Mouse (Mus musculus): ENCODE measurements around the gene Nek7.

The Nek7 gene

GRCm38 (mm10) chr1:138584423-138585013 is 35.4 kb downstream of the Nek7 start:
- CTCF ChIA-PET, result no interaction called here
- POLR2A ChIA-PET, result interaction anchor here in 1 of 4 experiments (1.5 kb wide), 1 partner anchor 30 kb away, joined by 5 read pairs; no protein-coding TSS in a partner anchor

GRCm38 (mm10) chr1:138582225-138582624 is 37.7 kb downstream of the Nek7 start:
- CTCF ChIA-PET, result no interaction called here
- POLR2A ChIA-PET, result interaction anchor here in 3 of 4 experiments (0.6 to 1.2 kb wide), 6 partner anchors 8 to 81 kb away, joined by 3 to 5 read pairs (median 3); no protein-coding TSS in a partner anchor

GRCm38 (mm10) chr1:138579822-138580492 is 40.0 kb downstream of the Nek7 start:
- ChIA-PET CTCF (interaction anchor here in 1 of 4 experiments (1.3 kb wide), 1 partner anchor 40 kb away, joined by 3 read pairs; the partner anchor contains the start of gene Nek7), POLR2A (interaction anchor here in 2 of 4 experiments (1.0 to 1.7 kb wide), 4 partner anchors 12 to 40 kb away, joined by 3 to 7 read pairs (median 4); partner anchors contain the start of gene Nek7 (in 1 of the 2))

- ChIA-PET CTCF (interaction anchor here in 1 of 4 experiments (1.3 kb wide), 1 partner anchor 41 kb away, joined by 3 read pairs; the partner anchor contains the start of gene Nek7), POLR2A (interaction anchor here in 2 of 4 experiments (1.0 to 1.7 kb wide), 3 partner anchors 13 to 40 kb away, joined by 3 to 7 read pairs (median 6); partner anchors contain the start of gene Nek7 (in 1 of the 2))
Measured at GRCm38 (mm10) chr1:138579207-138579606, 40.7 kb downstream of the Nek7 start.

- ChIA-PET CTCF (no interaction called here), POLR2A (no interaction called here)
Measured at GRCm38 (mm10) chr1:138576803-138577202, 43.1 kb downstream of the Nek7 start.

- ChIA-PET CTCF (no interaction called here), POLR2A (no interaction called here)
Measured at GRCm38 (mm10) chr1:138576066-138576697, 43.8 kb downstream of the Nek7 start.

GRCm38 (mm10) chr1:138575629-138576028 is 44.3 kb downstream of the Nek7 start:
- CTCF ChIA-PET, result no interaction called here
- POLR2A ChIA-PET, result no interaction called here

GRCm38 (mm10) chr1:138571565-138572361 is 48.2 kb downstream of the Nek7 start:
- POLR2A ChIA-PET, result interaction anchor here in 1 of 4 experiments (1.1 kb wide), 1 partner anchor 11 kb away, joined by 3 read pairs; no protein-coding TSS in a partner anchor
- CTCF ChIA-PET, result interaction anchor here in 2 of 4 experiments (0.7 kb wide), 2 partner anchors 11 to 17 kb away, joined by 3 read pairs; no protein-coding TSS in a partner anchor

- CTCF ChIA-PET, result interaction anchor here in 1 of 4 experiments (0.7 kb wide), 1 partner anchor 10 kb away, joined by 3 read pairs; no protein-coding TSS in a partner anchor
- POLR2A ChIA-PET, result no interaction called here
Measured at GRCm38 (mm10) chr1:138571038-138571441, 48.9 kb downstream of the Nek7 start.

GRCm38 (mm10) chr1:138568434-138569232 is 51.3 kb downstream of the Nek7 start:
- POLR2A ChIA-PET, result interaction anchor here in 1 of 4 experiments (0.5 kb wide), 1 partner anchor 362 kb away, joined by 3 read pairs; no protein-coding TSS in a partner anchor
- CTCF ChIA-PET, result interaction anchor here in 1 of 4 experiments (0.7 kb wide), 1 partner anchor 15 kb away, joined by 3 read pairs; no protein-coding TSS in a partner anchor

- ChIA-PET CTCF (no interaction called here), POLR2A (interaction anchor here in 1 of 4 experiments (0.7 kb wide), 1 partner anchor 1244 kb away, joined by 3 read pairs; no protein-coding TSS in a partner anchor)
Measured at GRCm38 (mm10) chr1:138567946-138568345, 52.0 kb downstream of the Nek7 start.

- CTCF ChIA-PET, result no interaction called here
- POLR2A ChIA-PET, result interaction anchor here in 1 of 4 experiments (1.2 kb wide), 1 partner anchor 48 kb away, joined by 3 read pairs; no protein-coding TSS in a partner anchor
Measured at GRCm38 (mm10) chr1:138564677-138565076, 55.3 kb downstream of the Nek7 start.

GRCm38 (mm10) chr1:138560733-138561132 is 59.2 kb downstream of the Nek7 start:
- CTCF ChIA-PET, result no interaction called here
- POLR2A ChIA-PET, result interaction anchor here in 1 of 4 experiments (0.8 kb wide), 1 partner anchor 22 kb away, joined by 3 read pairs; no protein-coding TSS in a partner anchor

- CTCF ChIA-PET, result no interaction called here
Measured at GRCm38 (mm10) chr1:138559213-138560101, 60.5 kb downstream of the Nek7 start.

GRCm38 (mm10) chr1:138558342-138558741 is 61.6 kb downstream of the Nek7 start:
- POLR2A ChIA-PET, result interaction anchor here in 1 of 4 experiments (1.3 kb wide), 1 partner anchor 61 kb away, joined by 3 read pairs; no protein-coding TSS in a partner anchor
- CTCF ChIA-PET, result interaction anchor here in 2 of 4 experiments (0.8 to 1.0 kb wide), 2 partner anchors 80 to 194 kb away, joined by 3 to 5 read pairs (median 4); no protein-coding TSS in a partner anchor

More at GRCm38 (mm10) chr1:138559213-138560101, 60.5 kb downstream of the Nek7 start:
- POLR2A ChIA-PET, result no interaction called here

GRCm38 (mm10) chr1:138554926-138555325 is 65.0 kb downstream of the Nek7 start:
- ChIA-PET POLR2A (interaction anchor here in 1 of 4 experiments (1.2 kb wide), 1 partner anchor 64 kb away, joined by 5 read pairs; no protein-coding TSS in a partner anchor), CTCF (interaction anchor here in 1 of 4 experiments (0.5 to 0.6 kb wide), 2 partner anchors 17 to 1435 kb away, joined by 3 to 5 read pairs; no protein-coding TSS in a partner anchor)

Data from embryonic stem cell, embryonic (primary cell).